Mouse (Mus musculus): ENCODE data around the gene Tldc1. TPM values are rescaled to one million over a fixed set of nuclear protein-coding genes. Genes with fewer than 3 reads are reported as not detected.
A peak's percentile ranks its signal among the peaks of the same experiment; 100 is the strongest.

Gene Tldc1
- polyA plus RNA-seq, 2 experiments = 1.3 to 2.7 TPM

DNA sequence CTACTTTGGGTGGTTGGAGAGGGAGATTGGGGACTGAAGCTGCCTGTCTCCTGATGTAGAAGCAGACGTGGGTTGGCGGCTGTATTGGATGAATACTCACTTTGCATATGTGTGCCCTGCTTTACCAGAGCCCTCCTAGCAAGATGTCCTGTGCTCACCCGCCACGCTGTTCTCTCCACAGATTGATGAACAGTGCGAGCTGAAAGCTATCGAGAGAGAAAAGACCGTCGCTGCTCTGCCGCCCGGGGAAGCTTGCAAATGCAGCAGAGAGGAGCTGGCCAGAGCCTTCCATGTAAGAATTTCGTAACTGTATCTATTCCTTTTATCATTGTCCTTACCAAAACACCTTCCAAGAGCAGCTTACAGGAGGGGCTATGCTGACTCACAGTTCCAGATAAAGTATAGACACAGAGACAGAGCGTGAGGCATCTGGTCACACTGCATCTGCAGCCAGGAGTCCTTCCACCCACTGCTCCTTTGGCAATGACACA is 59.2 kb downstream of the Tldc1 start:
- Histone ChIP-seq H3K36me3 (replicated peaks; ENCODE audit: control insufficient read depth, insufficient read depth, low read depth) (no peaks in the 10 kb centered on the region), H3K27ac (no peak overlapping the region), H3K9ac (replicated peaks) (no peak overlapping the region), H3K4me1 (replicated peaks; ENCODE audit: control insufficient read depth in 2 of 2, insufficient read depth in 2 of 2, low read length in 1 of 2) (peaks cover 0 to 7% of the 10 kb centered on the region in 2 experiments; a peak in 3 of 4 replicates), H3K4me2 (ENCODE audit: low read depth) (no peak overlapping the region), H3K27me3 (ENCODE audit: control insufficient read depth, insufficient read depth, low read length) (no peaks in the 10 kb centered on the region), H3K9me3 (ENCODE audit: control insufficient read depth, low read length) (no peaks in the 10 kb centered on the region), H3K4me3 (ENCODE audit: insufficient read depth in 1 of 2, low read depth in 2 of 2, low read length in 2 of 2) (no peak overlapping the region)
- DNase-seq (ENCODE audit: low read depth in 3 of 3, low spot score in 3 of 3) (no peak), ATAC-seq (ENCODE audit: insufficient read depth) (no peak)
- 63% methylated on average over 12 of the region's 12 CpGs for WGBS (ENCODE audit: insufficient replicate concordance)
- TF ChIP-seq CTCF (IDR thresholded peaks at IDR 0.05; ENCODE audit: low read depth) (no peak), EP300 (IDR thresholded peaks at IDR 0.05; ENCODE audit: low read depth) (no peak)

GRCm38 (mm10) chr8:119717765-119718164 is 60.5 kb downstream of the Tldc1 start:
- H3K27ac ChIP-seq = no peak overlapping the region
- DNase-seq (ENCODE audit: low read depth in 3 of 3, low spot score in 3 of 3) (peak in 2 of 3 experiments; percentile 13 to 23), ATAC-seq (ENCODE audit: insufficient read depth) (no peak)
- H3K9ac ChIP-seq (replicated peaks) = no peak overlapping the region
- no peaks in the 10 kb centered on the region for H3K27me3 ChIP-seq (ENCODE audit: control insufficient read depth, insufficient read depth, low read length)
- H3K9me3 ChIP-seq (ENCODE audit: control insufficient read depth, low read length) = no peaks in the 10 kb centered on the region
- no peak for TF ChIP-seq EP300 (IDR thresholded peaks at IDR 0.05; ENCODE audit: low read depth)
- peak; percentile 78 for TF ChIP-seq CTCF (IDR thresholded peaks at IDR 0.05; ENCODE audit: low read depth)
- H3K4me3 ChIP-seq (ENCODE audit: insufficient read depth in 1 of 2, low read depth in 2 of 2, low read length in 2 of 2) = no peak overlapping the region
- 39% methylated on average over 9 of the region's 9 CpGs for WGBS (ENCODE audit: insufficient replicate concordance)
- H3K4me1 ChIP-seq (replicated peaks; ENCODE audit: control insufficient read depth in 2 of 2, insufficient read depth in 2 of 2, low read length in 1 of 2) = peaks cover 0 to 7% of the 10 kb centered on the region in 2 experiments; a peak in 3 of 4 replicates
- no peak overlapping the region for H3K4me2 ChIP-seq (ENCODE audit: low read depth)
- H3K36me3 ChIP-seq (replicated peaks; ENCODE audit: control insufficient read depth, insufficient read depth, low read depth) = no peaks in the 10 kb centered on the region

DNA sequence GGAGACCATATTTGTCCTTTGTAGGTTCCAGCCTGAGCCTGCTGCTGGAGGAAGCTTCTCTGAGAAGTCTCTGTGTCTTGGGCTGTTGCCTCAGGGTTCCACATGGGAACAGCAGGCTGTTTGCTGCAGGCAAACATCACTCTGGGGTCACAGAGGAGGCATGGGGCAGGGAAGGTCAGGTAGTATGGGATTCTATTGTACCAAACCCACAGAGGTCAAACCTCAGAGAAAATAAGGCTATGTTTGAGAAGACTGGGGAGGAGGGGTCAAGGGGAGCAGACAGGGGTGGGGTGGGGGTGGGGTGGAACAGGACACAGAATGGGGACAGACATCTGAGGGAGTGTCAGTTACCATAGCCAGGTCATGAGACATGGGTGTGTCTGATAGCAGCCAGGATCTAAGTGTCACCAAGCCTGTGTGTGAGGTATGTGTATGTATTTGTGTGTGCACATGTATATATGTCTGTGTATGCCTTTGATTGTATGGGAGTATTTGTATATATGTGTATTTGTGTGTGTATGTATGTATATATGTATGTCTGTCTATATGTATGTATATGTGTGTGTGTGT is 61.4 kb downstream of the Tldc1 start:
- H3K4me1 ChIP-seq (replicated peaks; ENCODE audit: control insufficient read depth in 2 of 2, insufficient read depth in 2 of 2, low read length in 1 of 2) = peaks cover 0 to 7% of the 10 kb centered on the region in 2 experiments; a peak in 2 of 4 replicates
- no peak overlapping the region for H3K27ac ChIP-seq
- H3K9ac ChIP-seq (replicated peaks) = no peak overlapping the region
- no peak overlapping the region for H3K4me3 ChIP-seq (ENCODE audit: insufficient read depth in 1 of 2, low read depth in 2 of 2, low read length in 2 of 2)
- ATAC-seq (ENCODE audit: insufficient read depth) (no peak), DNase-seq (ENCODE audit: low read depth in 3 of 3, low spot score in 3 of 3) (no peak)
- no peaks in the 10 kb centered on the region for H3K36me3 ChIP-seq (replicated peaks; ENCODE audit: control insufficient read depth, insufficient read depth, low read depth)
- TF ChIP-seq CTCF (IDR thresholded peaks at IDR 0.05; ENCODE audit: low read depth) = no peak
- no peak for TF ChIP-seq EP300 (IDR thresholded peaks at IDR 0.05; ENCODE audit: low read depth)
- H3K4me2 ChIP-seq (ENCODE audit: low read depth) = no peak overlapping the region
- no peaks in the 10 kb centered on the region for H3K27me3 ChIP-seq (ENCODE audit: control insufficient read depth, insufficient read depth, low read length)
- no peaks in the 10 kb centered on the region for H3K9me3 ChIP-seq (ENCODE audit: control insufficient read depth, low read length)

DNA sequence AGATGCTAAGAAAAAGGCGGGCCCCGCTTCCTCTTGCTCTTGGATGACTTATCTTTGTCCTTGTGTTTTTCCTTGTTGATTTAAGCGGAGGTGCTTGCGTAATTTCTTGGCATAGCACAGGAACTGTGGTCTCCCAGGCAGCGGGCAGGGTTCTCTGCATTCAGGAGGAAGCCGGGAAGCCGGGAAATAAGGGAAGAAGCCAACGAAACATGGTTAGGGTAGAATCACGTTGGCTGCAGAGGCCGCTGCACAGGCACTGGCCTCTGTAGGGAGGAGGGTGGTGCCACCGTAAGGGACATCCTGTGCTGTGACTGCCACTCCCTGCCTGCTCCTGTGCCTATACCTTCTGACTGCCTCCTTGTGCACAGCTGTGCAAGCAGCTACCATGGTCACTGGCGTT is 63.0 kb downstream of the Tldc1 start:
- no peak for TF ChIP-seq CTCF (IDR thresholded peaks at IDR 0.05; ENCODE audit: low read depth)
- TF ChIP-seq EP300 (IDR thresholded peaks at IDR 0.05; ENCODE audit: low read depth) = no peak
- WGBS (ENCODE audit: insufficient replicate concordance) = 36% methylated on average over 12 of the region's 12 CpGs
- peaks cover 0 to 7% of the 10 kb centered on the region in 2 experiments; a peak in 2 of 4 replicates for H3K4me1 ChIP-seq (replicated peaks; ENCODE audit: control insufficient read depth in 2 of 2, insufficient read depth in 2 of 2, low read length in 1 of 2)
- H3K9me3 ChIP-seq (ENCODE audit: control insufficient read depth, low read length) = no peaks in the 10 kb centered on the region
- no peak overlapping the region for H3K9ac ChIP-seq (replicated peaks)
- no peaks in the 10 kb centered on the region for H3K36me3 ChIP-seq (replicated peaks; ENCODE audit: control insufficient read depth, insufficient read depth, low read depth)
- ATAC-seq (ENCODE audit: insufficient read depth) (0 out of 2 replicates have a peak, but pooled peaks have one; percentile 18), DNase-seq (ENCODE audit: low read depth in 3 of 3, low spot score in 3 of 3) (no peak)
- H3K27ac ChIP-seq = no peak overlapping the region
- H3K4me3 ChIP-seq (ENCODE audit: insufficient read depth in 1 of 2, low read depth in 2 of 2, low read length in 2 of 2) = no peak overlapping the region
- H3K4me2 ChIP-seq (ENCODE audit: low read depth) = no peak overlapping the region
- no peaks in the 10 kb centered on the region for H3K27me3 ChIP-seq (ENCODE audit: control insufficient read depth, insufficient read depth, low read length)

DNA sequence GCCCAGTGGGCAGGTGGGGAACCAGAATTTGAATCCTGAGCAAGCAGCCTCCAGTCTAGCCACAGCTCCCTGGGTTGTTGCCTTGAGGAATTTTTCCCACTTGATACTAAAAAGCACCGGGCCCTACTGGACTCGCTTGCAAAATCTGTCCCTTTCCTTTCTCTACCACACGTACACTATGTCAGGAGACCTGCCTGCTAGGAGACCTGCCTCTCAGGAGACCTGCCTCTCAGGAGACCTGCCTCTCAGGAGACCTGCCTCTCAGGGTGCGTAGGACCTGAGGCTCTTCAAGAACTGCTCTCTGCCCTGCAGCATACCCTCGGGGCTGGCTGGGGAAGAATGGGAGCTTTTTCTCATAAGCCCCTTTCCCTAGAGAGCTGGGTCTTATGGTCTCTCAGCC is 64.8 kb downstream of the Tldc1 start:
- Histone ChIP-seq H3K4me3 (ENCODE audit: insufficient read depth in 1 of 2, low read depth in 2 of 2, low read length in 2 of 2) (no peak overlapping the region), H3K9me3 (ENCODE audit: control insufficient read depth, low read length) (no peaks in the 10 kb centered on the region), H3K4me1 (replicated peaks; ENCODE audit: control insufficient read depth in 2 of 2, insufficient read depth in 2 of 2, low read length in 1 of 2) (peaks cover 0 to 7% of the 10 kb centered on the region in 2 experiments; a peak in 2 of 4 replicates), H3K4me2 (ENCODE audit: low read depth) (no peak overlapping the region), H3K36me3 (replicated peaks; ENCODE audit: control insufficient read depth, insufficient read depth, low read depth) (no peaks in the 10 kb centered on the region), H3K9ac (replicated peaks) (no peak overlapping the region), H3K27ac (no peak overlapping the region), H3K27me3 (ENCODE audit: control insufficient read depth, insufficient read depth, low read length) (no peaks in the 10 kb centered on the region)
- DNase-seq (ENCODE audit: low read depth in 3 of 3, low spot score in 3 of 3) = no peak
- 80% methylated on average over 5 of the region's 5 CpGs for WGBS (ENCODE audit: insufficient replicate concordance)
- TF ChIP-seq EP300 (IDR thresholded peaks at IDR 0.05; ENCODE audit: low read depth) (no peak), CTCF (IDR thresholded peaks at IDR 0.05; ENCODE audit: low read depth) (no peak)
- ATAC-seq (ENCODE audit: insufficient read depth) = no peak

All from liver, embryonic 14.5 days (tissue).